Mouse (Mus musculus): ENCODE data around the gene Osbpl10.

GRCm38 (mm10) chr9:115042571-115042970 is 64.2 kb downstream of the Osbpl10 start:
- TF ChIP-seq GATA1 (IDR thresholded peaks at IDR 0.05; ENCODE audit: borderline replicate concordance, low read length) (no peak), FLI1 (IDR thresholded peaks at IDR 0.05; ENCODE audit: low read length) (no peak)
